Mouse (Mus musculus) liver, embryonic 16.5 days (tissue): ENCODE data around the gene Ptgis. TPM values are rescaled to one million over a fixed set of nuclear protein-coding genes. Genes with fewer than 3 reads are reported as not detected.

Experiments used
- ATAC-seq: fragments of 200-750 bp; cut with Nextera tagmentation; 2 replicates; pipeline ENCODE4 v1.8.0; 2017; ENCODE audit warnings: low read depth, mild to moderate bottlenecking, moderate number of reproducible peaks, moderate library complexity
- H3K27ac ChIP-seq: fragments of 300-500 bp; sonication (generic); 2 replicates; pipeline ENCODE4 v1.5.1; 2014; ENCODE audit warnings: mild to moderate bottlenecking, low read length
- H3K27me3 ChIP-seq: fragments of 300-500 bp; sonication (generic); 2 replicates; pipeline ENCODE4 v1.6.1; 2014; ENCODE audit warnings: low read depth, low read length, mixed read lengths; ENCODE audit not compliant: control insufficient read depth, insufficient read depth
- H3K36me3 ChIP-seq: fragments of 300-500 bp; sonication (generic); 2 replicates; pipeline ENCODE4 v1.6.1; 2014; ENCODE audit warnings: mild to moderate bottlenecking; ENCODE audit not compliant: control insufficient read depth, insufficient read depth
- H3K4me1 ChIP-seq: fragments of 300-500 bp; sonication (generic); 2 replicates; pipeline ENCODE4 v1.6.1; 2014; ENCODE audit warnings: low read depth, low read length, mixed read lengths; ENCODE audit not compliant: control insufficient read depth
- H3K4me2 ChIP-seq: fragments of 300-500 bp; sonication (generic); 2 replicates; pipeline ENCODE4 v1.6.1; 2014; ENCODE audit warnings: low read depth, low read length, mixed read lengths
- H3K4me3 ChIP-seq: fragments of 300-500 bp; sonication (generic); 2 replicates; pipeline ENCODE4 v1.5.1; 2014; ENCODE audit warnings: low read depth, mild to moderate bottlenecking, low read length
- H3K9ac ChIP-seq: fragments of 300-500 bp; sonication (generic); 2 replicates; pipeline ENCODE4 v1.6.1; 2014; ENCODE audit warnings: low read depth, low read length
- H3K9me3 ChIP-seq: fragments of 300-500 bp; sonication (generic); replicated peaks from 2 replicates; pipeline ENCODE4 v1.6.1; 2016; ENCODE audit warnings: low read length; ENCODE audit not compliant: control insufficient read depth
- WGBS: fragments of 180-500 bp; shearing (Covaris S2); extraction: QIAGEN DNeasy Blood & Tissue Kit; methylation state at CpG from one replicate; pipeline ENCODE4 v1.1.7; 2014; ENCODE audit not compliant: insufficient replicate concordance; 5-methylcytosine and 5-hydroxymethylcytosine counted together
- polyA plus RNA-seq: library from polyadenylated mRNA; unstranded; fragments of >200 nt; fragmentation: Nextera tagmentation; extraction: Ambion mirVana; gene quantifications from 2 replicates; pipeline ENCODE4 v1.2.1, GENCODE M21; 2015

The Ptgis gene
- polyA plus RNA-seq, 1 experiment from 2014 or later, result 1.2 TPM

DNA sequence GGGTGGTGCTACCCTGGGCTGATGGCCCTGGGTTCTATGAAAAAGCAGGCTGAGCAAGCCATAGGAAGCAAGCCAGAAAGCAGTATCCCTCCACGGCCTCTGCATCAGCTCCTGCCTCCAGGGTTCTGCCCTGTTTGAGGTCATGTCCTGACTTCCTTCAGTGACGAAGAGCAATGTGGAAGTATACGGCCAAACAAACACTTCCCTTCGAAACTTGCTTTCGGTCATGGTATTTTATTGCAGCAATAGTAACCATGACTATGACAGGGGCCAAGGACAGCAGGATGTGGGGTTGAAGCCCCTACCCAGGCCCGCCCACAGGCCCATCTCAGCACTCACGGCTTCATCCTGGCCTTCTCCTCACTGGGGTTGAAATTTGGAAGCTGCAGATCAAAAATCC lies 15.5 kb downstream of the Ptgis start:
- no peak overlapping the region for H3K27ac ChIP-seq
- no peak for ATAC-seq
- no peaks in the 10 kb centered on the region for H3K36me3 ChIP-seq
- H3K9me3 ChIP-seq, result no peaks in the 10 kb centered on the region
- no peaks in the 10 kb centered on the region for H3K4me1 ChIP-seq
- WGBS, result 49% methylated on average over 7 of the region's 7 CpGs
- H3K9ac ChIP-seq, result no peak overlapping the region
- H3K27me3 ChIP-seq, result no peaks in the 10 kb centered on the region
- no peak overlapping the region for H3K4me2 ChIP-seq
- no peak overlapping the region for H3K4me3 ChIP-seq

DNA sequence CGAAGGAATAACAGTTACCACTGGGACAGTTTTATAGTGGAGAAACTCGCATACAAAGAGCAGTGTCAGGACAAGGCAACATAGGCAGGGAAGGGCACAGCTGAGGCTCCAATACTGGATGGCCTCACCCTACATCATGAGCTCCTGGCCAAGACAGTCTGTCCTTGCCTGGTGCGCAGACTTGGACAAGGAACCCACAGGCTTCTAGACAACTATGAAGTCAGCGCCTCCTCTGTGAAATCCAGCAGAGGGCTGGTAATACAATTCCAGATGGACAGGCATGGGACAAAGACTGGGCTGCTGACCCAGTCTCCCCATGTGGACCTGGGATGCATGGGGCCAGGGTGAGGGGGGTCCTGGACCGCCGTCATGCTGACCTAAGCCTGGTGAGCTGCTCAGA lies 16.2 kb downstream of the Ptgis start:
- Histone ChIP-seq H3K36me3 (no peaks in the 10 kb centered on the region), H3K27me3 (no peaks in the 10 kb centered on the region), H3K4me2 (no peak overlapping the region), H3K27ac (no peak overlapping the region), H3K4me1 (no peaks in the 10 kb centered on the region), H3K9ac (no peak overlapping the region), H3K4me3 (no peak overlapping the region), H3K9me3 (no peaks in the 10 kb centered on the region)
- 72% methylated on average over 6 of the region's 6 CpGs for WGBS
- no peak for ATAC-seq

DNA sequence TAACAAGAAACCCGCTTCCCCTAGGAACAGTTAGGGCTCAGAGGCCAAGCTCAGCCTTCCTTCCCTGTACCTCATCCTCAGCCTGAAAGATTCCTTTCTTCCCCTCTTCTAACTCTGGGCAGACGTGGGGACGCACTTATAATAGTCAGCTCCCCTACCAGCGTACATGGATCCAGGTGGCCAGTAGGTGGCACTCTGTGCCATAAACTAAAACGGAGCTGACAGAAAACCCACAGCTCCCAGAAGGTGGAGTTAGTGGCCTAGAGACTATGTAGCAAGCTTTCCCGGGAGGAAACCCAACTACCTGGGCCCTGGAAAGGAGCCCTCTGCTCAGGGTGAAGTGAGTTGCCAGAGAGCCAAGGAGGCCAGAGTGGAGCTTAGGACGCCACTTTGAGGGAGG lies 18.3 kb downstream of the Ptgis start:
- Histone ChIP-seq H3K4me2 (no peak overlapping the region), H3K9me3 (no peaks in the 10 kb centered on the region), H3K27me3 (no peaks in the 10 kb centered on the region), H3K36me3 (no peaks in the 10 kb centered on the region), H3K4me1 (no peaks in the 10 kb centered on the region), H3K4me3 (no peak overlapping the region), H3K9ac (no peak overlapping the region), H3K27ac (no peak overlapping the region)
- WGBS, result 21% methylated on average over 7 of the region's 7 CpGs
- ATAC-seq, result no peak

DNA sequence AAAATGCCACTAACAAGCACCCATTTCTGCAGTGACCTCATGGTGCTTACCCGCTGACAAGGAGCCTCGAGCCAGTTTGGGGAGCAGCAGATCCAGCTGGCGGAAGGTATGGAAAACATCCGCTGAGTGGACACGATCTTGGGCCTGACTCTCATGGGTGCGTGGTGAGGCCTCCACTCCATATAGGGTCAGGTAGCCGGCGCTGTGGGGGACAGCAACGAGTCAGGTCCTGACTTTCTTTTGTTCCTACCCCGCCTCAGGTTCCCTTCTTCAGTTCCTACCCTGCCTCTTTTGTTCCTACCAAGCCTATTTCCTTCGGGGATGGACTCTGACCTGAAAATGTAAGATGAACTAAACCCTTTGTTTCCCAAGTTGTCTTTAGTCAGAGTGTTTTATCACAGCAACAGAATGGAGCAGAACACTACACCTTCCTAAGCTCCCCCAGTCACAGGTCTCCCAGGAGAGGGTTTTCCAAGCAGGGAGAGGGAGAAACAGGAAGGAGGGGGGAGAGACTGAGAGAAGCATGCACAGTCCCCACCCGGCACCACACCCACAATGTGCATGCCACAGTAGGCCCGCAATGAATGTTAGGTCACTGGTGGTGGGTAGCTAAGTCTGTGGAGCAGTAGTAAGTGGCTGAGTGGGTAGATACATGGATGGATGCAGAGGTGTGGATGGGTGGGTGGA lies 19.1 kb downstream of the Ptgis start:
- Histone ChIP-seq H3K36me3 (no peaks in the 10 kb centered on the region), H3K9me3 (no peaks in the 10 kb centered on the region), H3K27me3 (no peaks in the 10 kb centered on the region), H3K9ac (no peak overlapping the region), H3K27ac (no peak overlapping the region), H3K4me1 (no peaks in the 10 kb centered on the region), H3K4me2 (no peak overlapping the region), H3K4me3 (no peak overlapping the region)
- 64% methylated on average over 13 of the region's 13 CpGs for WGBS
- no peak for ATAC-seq

DNA sequence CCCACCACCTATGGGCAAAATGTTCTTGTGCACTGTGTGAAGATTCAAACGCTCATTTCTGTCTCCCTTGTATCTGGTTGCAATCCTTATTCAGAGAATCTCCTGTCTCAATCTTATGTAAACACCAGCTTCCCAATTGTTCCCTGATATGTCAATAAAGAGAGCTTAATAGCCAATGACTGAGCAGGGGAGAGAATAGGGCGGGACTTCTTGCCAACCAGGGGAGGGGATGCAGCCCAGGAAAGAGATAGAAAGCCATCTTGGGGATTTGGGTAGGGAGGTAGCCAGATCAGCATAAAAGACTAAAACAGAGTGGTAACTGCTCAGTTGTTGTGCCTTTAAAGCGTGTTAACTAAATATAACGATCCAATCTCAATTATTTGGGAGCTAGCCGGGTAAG lies 19.7 kb downstream of the Ptgis start:
- ATAC-seq, result no peak
- H3K27ac ChIP-seq, result no peak overlapping the region
- H3K4me1 ChIP-seq, result no peaks in the 10 kb centered on the region
- H3K9me3 ChIP-seq, result no peaks in the 10 kb centered on the region
- no peaks in the 10 kb centered on the region for H3K27me3 ChIP-seq
- 54% methylated on average over 5 of the region's 5 CpGs for WGBS
- H3K4me2 ChIP-seq, result no peak overlapping the region
- H3K36me3 ChIP-seq, result no peaks in the 10 kb centered on the region
- no peak overlapping the region for H3K4me3 ChIP-seq
- no peak overlapping the region for H3K9ac ChIP-seq

DNA sequence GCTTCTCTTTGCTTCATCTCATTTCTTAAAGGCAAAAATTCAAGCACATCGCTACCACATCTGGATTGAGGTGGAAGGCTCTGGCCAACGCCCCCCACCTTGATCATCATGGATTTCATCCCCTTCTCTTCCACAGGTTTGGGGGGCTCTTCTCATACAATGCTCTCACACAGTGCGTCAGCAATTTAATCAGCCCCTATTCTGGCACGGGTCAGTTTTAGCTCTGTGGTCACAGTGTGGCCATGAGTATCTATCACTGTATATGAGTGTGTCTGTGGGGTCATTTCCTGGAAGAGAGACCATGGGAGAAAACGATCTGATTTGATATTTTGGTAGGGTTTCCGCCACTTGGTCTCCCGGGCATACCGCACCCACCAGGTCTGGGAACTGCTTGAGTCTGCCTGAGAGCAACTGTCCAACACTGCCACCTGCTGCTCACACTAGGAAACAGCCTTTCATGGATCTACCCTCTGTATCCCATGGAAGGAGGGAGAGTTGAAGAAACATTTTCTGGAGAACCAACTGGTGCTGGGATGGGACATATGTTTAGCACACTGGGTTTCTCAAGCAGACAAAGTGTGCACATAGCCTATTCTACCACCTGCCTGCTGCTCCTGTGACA lies 21.1 kb downstream of the Ptgis start:
- no peak for ATAC-seq
- no peaks in the 10 kb centered on the region for H3K36me3 ChIP-seq
- WGBS, result 30% methylated on average over 8 of the region's 8 CpGs
- no peak overlapping the region for H3K9ac ChIP-seq
- H3K27ac ChIP-seq, result no peak overlapping the region
- H3K9me3 ChIP-seq, result no peaks in the 10 kb centered on the region
- no peak overlapping the region for H3K4me2 ChIP-seq
- no peaks in the 10 kb centered on the region for H3K4me1 ChIP-seq
- H3K27me3 ChIP-seq, result no peaks in the 10 kb centered on the region
- H3K4me3 ChIP-seq, result no peak overlapping the region

DNA sequence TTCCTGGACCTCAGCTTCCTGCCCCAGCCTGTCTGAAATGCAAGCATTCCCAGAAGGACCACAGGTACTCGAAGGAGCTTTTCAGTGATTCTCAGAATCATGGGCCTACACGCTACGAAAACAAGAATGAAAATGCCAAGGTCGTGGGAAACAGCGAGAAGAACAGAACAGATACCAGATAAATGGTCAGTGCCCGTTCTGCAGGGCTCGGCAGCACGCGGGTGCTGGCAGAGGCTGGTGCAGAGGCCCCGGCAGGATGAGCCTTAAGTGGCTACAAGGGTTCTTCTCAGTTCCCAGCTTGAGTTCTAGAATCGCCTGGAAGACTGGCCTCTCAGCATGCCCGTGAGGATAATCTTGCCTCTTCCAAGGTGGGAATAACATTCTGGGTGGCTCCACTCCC lies 26.7 kb downstream of the Ptgis start:
- H3K27me3 ChIP-seq, result no peaks in the 10 kb centered on the region
- no peaks in the 10 kb centered on the region for H3K4me1 ChIP-seq
- WGBS, result 77% methylated on average over 12 of the region's 12 CpGs
- ATAC-seq, result no peak
- no peak overlapping the region for H3K27ac ChIP-seq
- H3K4me2 ChIP-seq, result no peak overlapping the region
- H3K36me3 ChIP-seq, result no peaks in the 10 kb centered on the region
- H3K4me3 ChIP-seq, result no peak overlapping the region
- H3K9me3 ChIP-seq, result no peaks in the 10 kb centered on the region
- H3K9ac ChIP-seq, result no peak overlapping the region

DNA sequence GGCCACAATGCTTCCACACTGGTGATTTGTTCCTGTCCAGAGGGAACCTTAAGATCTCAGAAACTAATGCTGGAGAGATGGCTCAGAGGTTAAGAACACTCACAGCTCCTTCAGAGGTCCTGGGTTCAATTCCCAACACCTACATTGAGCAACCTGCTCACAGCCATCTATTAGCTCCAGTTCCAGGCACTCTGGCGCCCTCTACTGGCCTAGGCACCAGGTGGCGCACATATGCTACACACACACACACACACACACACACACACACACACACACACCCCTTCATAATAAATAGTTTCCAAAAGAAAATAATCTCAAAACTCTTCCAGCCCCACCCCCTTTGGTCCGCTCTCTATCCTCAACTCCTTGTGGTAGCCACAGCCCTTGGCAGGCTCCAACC lies 27.3 kb downstream of the Ptgis start:
- no peak overlapping the region for H3K27ac ChIP-seq
- no peaks in the 10 kb centered on the region for H3K36me3 ChIP-seq
- H3K9ac ChIP-seq, result no peak overlapping the region
- no peaks in the 10 kb centered on the region for H3K9me3 ChIP-seq
- WGBS, result 76% methylated on average over 3 of the region's 3 CpGs
- H3K27me3 ChIP-seq, result no peaks in the 10 kb centered on the region
- no peak overlapping the region for H3K4me3 ChIP-seq
- H3K4me2 ChIP-seq, result no peak overlapping the region
- no peaks in the 10 kb centered on the region for H3K4me1 ChIP-seq
- ATAC-seq, result no peak

DNA sequence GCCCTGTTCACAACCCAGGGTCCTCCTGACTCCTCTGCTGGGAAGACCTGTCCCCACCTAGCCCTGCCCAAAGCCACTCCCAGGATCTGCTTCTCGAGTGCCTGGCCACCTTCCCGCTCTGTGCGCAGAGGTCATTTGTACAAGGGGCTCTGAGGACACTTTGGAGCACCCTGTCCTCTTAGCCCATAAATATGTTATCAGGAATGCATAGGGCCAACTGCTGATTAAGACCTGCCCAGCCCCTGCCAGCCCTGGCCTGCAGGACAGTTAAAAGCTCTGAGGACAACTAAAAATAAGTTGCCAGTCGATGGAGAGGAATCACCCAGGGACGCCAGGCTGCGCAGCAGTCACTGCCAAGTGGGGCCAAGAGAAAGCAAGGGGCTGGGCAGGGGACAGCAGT lies 27.9 kb downstream of the Ptgis start:
- 73% methylated on average over 6 of the region's 6 CpGs for WGBS
- ATAC-seq, result no peak
- Histone ChIP-seq H3K9ac (no peak overlapping the region), H3K36me3 (no peaks in the 10 kb centered on the region), H3K27ac (no peak overlapping the region), H3K4me1 (no peaks in the 10 kb centered on the region), H3K27me3 (no peaks in the 10 kb centered on the region), H3K4me3 (no peak overlapping the region), H3K9me3 (no peaks in the 10 kb centered on the region), H3K4me2 (no peak overlapping the region)
